Mouse (Mus musculus): ENCODE measurements around the gene Dclk1.

DNA sequence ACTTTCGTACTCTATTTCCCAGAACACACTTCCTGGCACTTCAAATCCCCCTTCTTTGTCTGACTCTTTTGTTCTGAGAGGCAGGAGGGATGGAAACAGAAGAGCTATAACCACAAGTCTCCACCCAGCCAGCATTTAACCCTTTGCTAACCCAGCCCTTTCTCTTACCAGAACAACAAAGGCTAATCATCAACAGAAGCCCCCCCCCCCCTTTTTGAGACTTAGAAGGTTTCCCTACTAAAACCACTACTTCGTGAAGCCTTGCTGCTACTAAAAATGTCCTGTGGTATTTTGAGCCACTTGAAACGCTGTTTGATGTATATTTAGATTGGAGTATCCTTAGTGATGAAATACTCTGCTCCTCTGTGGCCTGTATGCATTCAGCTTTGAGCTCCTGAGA is 177.2 kb downstream of the Dclk1 start:
- no peak for TF ChIP-seq CTCF (IDR thresholded peaks at IDR 0.05; ENCODE audit: low read depth)
- no peak for TF ChIP-seq EP300 (IDR thresholded peaks at IDR 0.05; ENCODE audit: low read depth)

All from liver, embryonic 14.5 days (tissue).